In genomic region chrX:162554513-162554912, GRCm38 (mm10) we compare ENCODE assay signal across 10 mouse cellular contexts.
DNase-seq lines count a peak whose midpoint lies in the region; ATAC-seq lines count a peak whose summit lies in the region.
"Had no signal": no experiment of that assay in that cellular context is flagged by ENCODE, and none has a peak within 500 bp of the region (broad histone marks: within the 10 kb centered on the region; RNA-seq: fewer than 3 reads in every experiment).

No protein-coding gene starts in this region.

- H3K9ac ChIP-seq in intestine, embryonic 16.5 days (ENCODE audit: low read depth, low read length) = no peak overlapping the region
- H3K9ac ChIP-seq: liver, embryonic 12.5 days had no signal

- no peak overlapping the region for H3K4me2 ChIP-seq in intestine, embryonic 16.5 days (ENCODE audit: low read depth, low read length)
- H3K4me2 ChIP-seq: liver, embryonic 12.5 days had no signal

- no peaks in the 10 kb centered on the region for H3K9me3 ChIP-seq in intestine, embryonic 16.5 days (ENCODE audit: control insufficient read depth, low read length)
- H3K9me3 ChIP-seq: liver, embryonic 12.5 days had no signal

- no peaks in the 10 kb centered on the region for H3K4me1 ChIP-seq in intestine, embryonic 16.5 days (ENCODE audit: control insufficient read depth, insufficient read depth, low read length)
- H3K4me1 ChIP-seq: liver, embryonic 12.5 days had no signal

- no peaks in the 10 kb centered on the region for H3K36me3 ChIP-seq in intestine, embryonic 16.5 days (ENCODE audit: control insufficient read depth, insufficient read depth, low read length)
- H3K36me3 ChIP-seq: liver, embryonic 12.5 days had no signal

- no peaks in the 10 kb centered on the region; the same call in 1 of the 2 replicates for H3K27me3 ChIP-seq in intestine, embryonic 16.5 days (replicated peaks; ENCODE audit: control insufficient read depth, insufficient read depth, low read length)
- H3K27me3 ChIP-seq: liver, embryonic 12.5 days had no signal

- ATAC-seq in frontal cortex, adult (ENCODE audit: low TSS enrichment) = no peak
- ATAC-seq in intestine, embryonic 16.5 days = no peak
- ATAC-seq: liver, embryonic 12.5 days had no signal

- H3K27ac ChIP-seq in intestine, embryonic 16.5 days (ENCODE audit: low read length) = no peak overlapping the region
- H3K27ac ChIP-seq: liver, embryonic 12.5 days had no signal

- WGBS in intestine, embryonic 16.5 days = 58% methylated on average over 3 of the region's 3 CpGs

- intact Hi-C loops in left cerebral cortex, postnatal 14 days (cut with DNase I) = loop anchor here (10.0 kb wide), 1 partner anchor 90 kb away; the partner anchor contains the start of gene Reps2

- DNase-seq in frontal cortex, adult 2 months (ENCODE audit: extremely low spot score in 1 of 2, low spot score in 1 of 2) = peak; percentile 9 to 68
- DNase-seq in left cerebral cortex, postnatal 14 days (ENCODE audit: low spot score in 2 of 2) = peak; percentile 28 to 55
- no peak for DNase-seq in left cerebral cortex, adult 18-20 months (ENCODE audit: low spot score in 2 of 2)
- DNase-seq in NIH3T3 (ENCODE audit: low read depth) = peak; percentile 3
- DNase-seq in cerebellum, postnatal 14 days = peak; percentile 12 to 45
- DNase-seq in testis, postnatal 14 days (ENCODE audit: low spot score) = no peak
- DNase-seq: kidney, postnatal 25 days had no signal

- H3K4me3 ChIP-seq in intestine, embryonic 16.5 days (ENCODE audit: low read length) = no peak overlapping the region
- H3K4me3 ChIP-seq: liver, embryonic 12.5 days had no signal

Comparison
In these comparisons a context has a peak if more than half of its experiments do, and no peak if none do; other contexts are left out.
1. DNase-seq: peak in frontal cortex, adult 2 months (2 of 2), left cerebral cortex, postnatal 14 days (2 of 2), NIH3T3 (single experiment) and cerebellum, postnatal 14 days (2 of 2); none in left cerebral cortex, adult 18-20 months (0 of 2) and testis, postnatal 14 days (single experiment).